Mouse (Mus musculus) lung, adult 2 months (tissue): ENCODE measurements around the gene Meox1.

Experiments used
- CTCF ChIP-seq: fragments of 200-500 bp; IDR thresholded peaks from 2 replicates; pipeline ENCODE4 v1.5.1; 2011; ENCODE audit warnings: mild to moderate bottlenecking, low read length, control low read depth; ENCODE audit not compliant: insufficient read depth
- POLR2A ChIP-seq: fragments of 200-500 bp; IDR thresholded peaks from 2 replicates; pipeline ENCODE4 v1.6.1; 2011; ENCODE audit warnings: low read depth, mild to moderate bottlenecking, control low read depth, low read length, borderline replicate concordance; ENCODE audit errors: extremely low read depth

GRCm38 (mm10) chr11:101828718-101829117 is 65.5 kb downstream of the Meox1 start:
- no peak for TF ChIP-seq POLR2A
- no peak for TF ChIP-seq CTCF
